Mouse (Mus musculus) CD8-positive naive resting alpha-beta T cell, adult 2 months (primary cell): ENCODE results near the gene Atrnl1.
"Not testable (repeated sequence)": the region's sequence is repeated elsewhere in the genome, so short reads cannot be mapped to it uniquely, and the experiment has no call there.

Experiments
- DNase-seq, 2 experiments: peaks; one replicate each; pipeline ENCODE4 v3.0.0; 2022; ENCODE audit warnings: low read depth in 2 of 2, low spot score in 2 of 2

The Atrnl1 gene

GRCm38 (mm10) chr19:57686596-57686995, 75.8 kb downstream of the Atrnl1 start:
- DNase-seq: no peak

- DNase-seq: no peak
Observed at GRCm38 (mm10) chr19:57692566-57692965, 81.7 kb downstream of the Atrnl1 start.

- DNase-seq: not testable (repeated sequence)
Observed at GRCm38 (mm10) chr19:57696781-57697180, 85.9 kb downstream of the Atrnl1 start.

DNA sequence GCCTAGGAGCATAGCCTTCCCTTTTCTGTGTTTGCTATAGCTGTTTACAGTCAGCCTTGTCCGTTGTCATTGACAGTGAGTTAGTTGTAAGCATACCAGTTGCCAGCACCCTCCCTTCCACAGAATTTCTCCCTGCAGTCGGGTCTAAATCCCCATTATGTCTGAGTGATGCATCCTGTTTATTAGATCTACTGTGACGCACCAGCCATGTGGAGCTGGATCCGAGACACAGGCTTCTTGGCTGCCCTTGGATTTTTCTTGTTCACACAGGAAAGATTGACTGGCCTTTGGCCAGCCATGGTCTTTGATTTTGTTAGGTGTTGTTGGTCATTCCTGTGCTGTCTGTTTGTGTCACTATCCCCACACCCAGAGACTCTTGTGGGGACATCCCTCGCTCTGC, 102.3 kb downstream of the Atrnl1 start:
- no peak for DNase-seq

DNA sequence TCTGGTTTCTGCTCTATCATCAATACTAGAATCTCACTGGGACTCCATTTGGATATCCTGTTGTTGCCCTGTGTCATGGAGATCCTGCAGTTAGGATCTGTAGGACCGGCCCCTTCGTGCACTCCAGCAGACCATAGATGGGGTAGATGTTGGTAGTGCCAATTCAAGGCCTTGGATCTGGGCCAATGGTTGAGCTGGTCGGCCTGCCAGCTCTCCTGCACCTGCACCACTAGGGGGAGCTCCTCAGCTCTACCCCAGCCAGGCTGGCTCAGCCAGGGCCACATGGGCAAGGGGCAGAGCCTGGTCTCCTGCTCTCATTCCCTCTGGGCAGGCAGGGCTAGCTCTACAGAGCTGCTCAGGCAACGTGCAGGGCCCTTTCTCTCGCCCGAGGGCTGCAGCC, 114.1 kb downstream of the Atrnl1 start:
- DNase-seq: peak; percentile 43 to 57

- no peak for DNase-seq
Observed at GRCm38 (mm10) chr19:57725326-57725725, 114.5 kb downstream of the Atrnl1 start.

- no peak for DNase-seq
Observed at GRCm38 (mm10) chr19:57727009-57727408, 116.2 kb downstream of the Atrnl1 start.

DNA sequence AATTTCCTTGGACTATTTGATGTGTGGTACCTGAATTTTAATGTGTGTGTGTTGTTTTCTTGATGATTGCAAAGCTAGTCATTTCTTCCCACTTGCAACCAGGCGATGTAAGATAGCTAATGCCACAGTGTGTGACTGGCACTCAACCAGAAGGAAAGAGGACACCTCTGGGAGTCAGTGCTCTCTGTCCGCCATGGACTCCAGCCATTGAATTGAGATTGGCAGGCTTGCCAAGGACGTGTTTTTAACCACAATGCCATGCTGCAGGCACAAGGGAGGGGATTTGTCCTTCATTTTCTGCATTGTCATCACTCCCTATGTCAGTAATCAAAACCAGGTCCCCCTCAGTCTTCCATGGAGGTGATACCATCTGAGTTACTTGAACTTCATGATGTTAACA, 126.6 kb downstream of the Atrnl1 start:
- no peak for DNase-seq

DNA sequence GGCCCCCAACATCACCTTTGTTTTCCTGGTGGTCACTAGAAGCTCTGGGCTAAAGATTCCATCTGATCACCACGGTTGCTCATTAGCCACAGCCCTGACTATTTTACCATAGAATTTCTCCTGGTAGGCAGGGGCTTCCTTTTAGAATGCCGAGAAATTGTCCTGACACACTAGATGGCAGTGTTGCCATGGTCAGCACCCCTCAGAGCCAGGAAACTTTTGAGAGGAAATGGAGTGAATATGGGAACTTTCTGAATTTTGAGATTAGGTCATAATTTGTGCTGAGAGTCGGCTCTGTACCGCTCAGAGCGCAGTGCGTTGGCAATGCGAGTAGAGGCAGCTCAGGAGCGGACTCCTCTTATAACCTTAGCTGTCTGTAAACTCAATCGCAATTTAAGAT, 134.7 kb downstream of the Atrnl1 start:
- no peak for DNase-seq

GRCm38 (mm10) chr19:57746553-57746952, 135.7 kb downstream of the Atrnl1 start:
- no peak for DNase-seq

DNA sequence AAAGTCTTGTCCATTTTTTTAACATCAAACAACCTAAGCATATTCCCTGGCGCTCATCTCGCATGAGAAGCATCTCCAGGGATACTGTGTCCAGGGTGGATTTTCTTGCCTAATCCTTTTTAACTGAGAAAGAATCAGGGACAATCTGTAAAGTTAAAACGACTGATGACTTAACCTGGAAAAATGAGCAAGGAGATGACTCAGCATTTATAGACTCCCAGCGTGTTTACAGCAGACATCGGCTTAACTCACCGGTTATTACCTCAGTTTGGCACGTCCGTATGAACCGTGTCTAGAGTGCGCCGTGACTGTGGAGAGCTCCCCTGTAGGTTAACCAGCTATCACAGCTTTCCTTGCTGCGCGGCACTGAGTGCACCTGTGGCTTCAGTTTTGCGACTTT, 141.4 kb downstream of the Atrnl1 start:
- no peak for DNase-seq

DNA sequence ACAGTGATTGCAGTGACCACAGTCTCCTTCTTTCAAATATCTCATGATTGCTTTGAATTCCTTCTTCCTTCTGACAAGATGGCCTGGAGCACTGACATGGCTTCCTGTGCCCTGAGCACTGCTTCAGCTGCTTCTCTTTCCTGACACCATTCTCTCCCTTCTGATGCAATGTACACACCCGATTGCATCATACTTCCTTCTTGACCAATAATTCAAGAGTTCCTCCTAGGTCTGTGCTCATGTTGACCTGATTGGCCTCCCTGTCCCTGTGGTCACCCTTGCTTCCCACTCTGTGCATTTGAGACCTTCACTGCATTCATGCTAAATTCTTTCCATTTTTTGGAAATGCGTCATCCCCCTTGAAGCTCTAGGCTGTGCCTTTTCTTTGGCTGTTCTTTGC, 151.7 kb downstream of the Atrnl1 start:
- no peak for DNase-seq

DNA sequence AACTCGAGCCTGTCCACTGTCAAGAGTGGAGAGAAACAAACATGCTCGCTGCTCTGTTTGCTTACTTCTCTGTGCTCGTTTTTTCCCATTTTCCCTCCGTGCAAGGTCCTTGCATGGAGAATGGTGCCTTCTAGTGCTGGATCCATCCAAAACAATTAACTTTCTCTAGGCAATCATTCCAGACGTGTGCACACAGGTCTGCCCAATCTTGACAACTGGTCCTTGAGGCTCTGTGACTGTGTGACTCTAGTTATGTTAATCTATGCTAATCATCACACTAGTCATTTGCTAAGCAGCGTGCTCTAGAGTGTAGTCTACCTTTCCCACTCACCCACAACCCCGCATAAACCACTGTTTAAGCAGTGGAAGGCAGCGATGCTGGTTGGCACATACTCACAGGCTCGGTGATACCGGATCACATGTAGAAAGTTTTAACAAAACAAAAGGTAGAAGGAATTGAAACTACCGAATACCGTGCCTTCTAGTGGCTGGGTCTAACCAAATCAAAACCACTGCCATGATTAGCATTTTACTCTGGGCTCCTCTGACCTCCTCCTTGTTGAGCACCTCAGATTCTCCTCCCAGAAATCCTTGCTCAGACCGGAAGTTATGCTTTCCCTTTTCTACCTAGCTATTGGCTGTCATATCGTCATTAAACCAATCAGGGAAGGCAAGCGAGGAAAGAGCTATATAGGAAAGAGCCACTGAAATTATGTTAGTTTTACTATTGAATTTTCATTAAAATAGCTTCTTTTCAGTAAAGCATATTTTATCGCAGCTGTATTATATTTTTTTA, 153.9 kb downstream of the Atrnl1 start:
- no peak for DNase-seq

DNA sequence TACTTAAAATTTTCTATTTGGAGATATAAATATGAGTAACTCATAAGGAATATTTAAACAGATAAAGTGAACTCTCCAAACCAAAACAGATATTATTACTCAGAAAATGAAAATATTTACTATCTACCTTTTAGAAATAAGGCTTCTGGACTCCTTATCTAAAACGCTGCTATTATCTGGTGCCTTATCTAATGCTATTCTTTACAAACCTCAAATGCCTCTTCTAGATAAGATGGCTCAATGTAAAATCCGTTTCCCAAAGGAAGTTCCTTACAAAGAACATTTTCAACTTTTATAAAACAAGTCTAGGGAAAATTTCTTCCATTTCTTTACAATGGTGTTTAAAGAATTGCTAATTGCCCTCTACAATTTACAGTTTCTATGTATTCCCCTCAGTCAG, 156.2 kb downstream of the Atrnl1 start:
- DNase-seq: no peak

DNA sequence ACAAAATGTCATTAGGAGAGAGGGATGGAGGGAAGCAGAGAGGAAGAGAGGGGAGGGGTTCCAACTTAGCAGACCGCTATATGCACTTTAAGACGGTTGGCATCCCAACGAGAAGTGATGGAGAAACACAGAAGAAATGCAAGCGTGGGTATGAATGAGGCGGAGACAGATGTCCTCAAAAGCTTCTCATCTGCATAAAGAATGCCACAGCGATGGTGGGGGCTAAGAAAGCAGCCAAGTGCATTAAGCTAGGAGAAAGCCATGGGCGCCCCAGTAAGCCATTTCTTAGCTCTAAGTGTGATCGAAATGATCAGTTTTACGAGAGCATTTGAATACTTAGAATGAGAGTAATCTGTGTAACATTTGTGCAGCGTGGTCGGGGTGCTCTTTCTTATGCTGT, 157.8 kb downstream of the Atrnl1 start:
- no peak for DNase-seq

- DNase-seq: no peak
Observed at GRCm38 (mm10) chr19:57782366-57783089, 171.7 kb downstream of the Atrnl1 start.

DNA sequence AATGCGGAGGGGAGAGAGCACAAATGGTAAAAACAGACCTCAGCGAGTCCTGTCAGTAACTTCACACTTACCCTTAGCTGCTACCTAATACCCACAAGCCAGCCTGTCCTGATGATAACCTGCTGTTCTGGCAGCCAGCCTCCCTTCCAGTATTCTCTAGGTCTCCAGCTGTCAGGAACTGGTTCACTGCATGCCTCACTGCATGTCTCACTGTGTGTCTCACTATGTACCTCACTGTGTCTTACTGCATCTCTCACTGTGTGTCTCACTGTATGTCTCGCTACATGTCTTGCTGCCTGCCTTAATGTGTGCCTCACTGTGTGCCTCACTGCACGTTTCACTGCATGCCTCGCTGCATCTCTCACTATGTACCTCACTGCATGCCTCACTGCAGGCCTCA, 175.9 kb downstream of the Atrnl1 start:
- no peak for DNase-seq

DNA sequence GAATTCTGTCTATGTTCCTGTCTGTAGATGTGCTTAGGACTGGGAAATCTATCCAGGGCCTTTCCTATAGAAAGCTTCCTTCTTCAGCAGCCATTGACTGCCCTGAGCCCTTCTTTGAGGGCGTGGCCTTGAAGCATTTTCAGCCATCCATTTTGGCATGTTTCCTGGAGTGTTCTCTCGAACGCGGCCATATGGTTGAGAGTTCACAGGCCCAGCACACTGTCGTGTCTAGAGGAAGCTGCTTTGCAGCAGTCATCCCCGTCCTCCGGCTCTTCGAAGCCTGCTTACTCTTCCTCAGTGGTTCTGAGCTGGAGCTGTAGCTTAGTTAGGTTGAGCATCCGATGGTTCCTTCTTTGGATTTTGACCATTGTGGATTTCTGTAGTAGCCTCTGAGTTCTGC, 191.4 kb downstream of the Atrnl1 start:
- DNase-seq: no peak

DNA sequence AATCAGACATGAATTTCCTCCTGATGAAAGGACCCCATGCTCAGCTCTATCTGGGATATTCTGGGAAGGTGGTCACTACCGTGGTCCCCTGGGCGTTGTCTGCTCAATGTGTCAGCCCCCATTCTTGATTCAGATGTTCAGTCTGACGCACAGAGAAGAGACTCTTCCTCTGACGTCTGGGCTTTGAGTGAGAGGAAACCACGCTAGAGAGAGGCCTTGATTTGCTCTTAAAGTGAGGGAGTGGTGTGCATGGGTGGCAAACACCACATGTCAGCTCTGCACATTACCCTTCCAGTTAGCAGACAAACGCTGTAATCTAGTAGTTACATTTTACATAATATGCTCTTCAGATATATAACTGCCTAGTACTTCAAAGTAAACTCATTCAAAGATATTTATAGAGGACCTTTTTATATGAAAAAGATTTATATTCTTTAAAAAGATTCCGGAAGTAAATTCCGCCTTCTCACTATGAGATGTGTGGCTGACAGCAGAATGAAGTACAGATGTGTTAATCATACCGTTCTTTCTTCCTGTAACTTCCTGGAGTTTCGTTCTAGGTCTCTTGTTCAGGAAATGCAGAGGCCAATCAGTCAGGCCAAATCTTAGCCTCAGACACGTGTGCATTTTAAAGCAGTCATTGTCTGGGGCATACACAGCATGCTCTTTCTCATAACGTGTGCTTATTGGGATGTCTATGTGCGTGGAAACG, 192.1 kb downstream of the Atrnl1 start:
- DNase-seq: peak; percentile 16 to 24

- no peak for DNase-seq
Observed at GRCm38 (mm10) chr19:57803483-57803820, 192.6 kb downstream of the Atrnl1 start.

- DNase-seq: no peak
Observed at GRCm38 (mm10) chr19:57808363-57808762, 197.5 kb downstream of the Atrnl1 start.

DNA sequence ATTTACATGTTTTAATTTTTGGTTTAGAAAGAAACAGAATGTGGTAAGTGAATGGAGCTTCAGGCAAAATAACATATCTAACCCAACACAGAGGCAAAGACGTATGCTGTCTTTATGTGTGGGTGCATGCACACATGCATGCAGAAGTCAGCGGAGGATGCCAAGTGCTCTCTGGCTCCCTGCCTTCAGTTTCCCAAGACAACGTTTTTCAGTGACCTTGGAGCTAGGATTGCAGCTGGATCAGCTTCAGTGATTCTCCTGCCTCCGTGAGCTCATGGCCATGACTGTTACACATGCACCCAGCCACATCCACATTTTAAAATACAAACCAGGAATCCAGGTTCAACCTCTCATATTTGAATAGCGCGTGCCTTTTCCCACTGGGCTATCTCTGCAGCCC, 203.5 kb downstream of the Atrnl1 start:
- no peak for DNase-seq
